Mouse (Mus musculus) heart, postnatal 0 days (tissue): ENCODE data around the gene Arl15.

Source experiments
- CTCF ChIP-seq: IDR thresholded peaks from 2 replicates; pipeline ENCODE4 v1.5.1; 2016; ENCODE audit warnings: antibody characterized with exemption, control low read depth, low read depth
- EP300 ChIP-seq: IDR thresholded peaks from 2 replicates; pipeline ENCODE4 v1.6.1; 2016; ENCODE audit warnings: antibody characterized with exemption, low read depth

GRCm38 (mm10) chr13:113843310-113843649 lies 49.0 kb downstream of the Arl15 start:
- TF ChIP-seq CTCF (no peak), EP300 (no peak)
